Mouse (Mus musculus) liver, embryonic 15.5 days (tissue): ENCODE measurements around the gene Zfp811. TPM values are rescaled to one million over a fixed set of nuclear protein-coding genes. Genes with fewer than 3 reads are reported as not detected.
A peak's percentile ranks its signal among the peaks of the same experiment; 100 is the strongest.
"Not testable (repeated sequence)": the region's sequence is repeated elsewhere in the genome, so short reads cannot be mapped to it uniquely, and the experiment has no call there.

Experiments used
- ATAC-seq: fragments of 200-750 bp; cut with Nextera tagmentation; 2 replicates; pipeline ENCODE4 v1.8.0; 2017; ENCODE audit warnings: moderate number of reproducible peaks, mild to moderate bottlenecking, moderate library complexity; ENCODE audit not compliant: insufficient read depth
- H3K27ac ChIP-seq: fragments of 300-500 bp; sonication (generic); replicated peaks from 2 replicates; pipeline ENCODE4 v1.5.1; 2015; ENCODE audit warnings: mild to moderate bottlenecking, inconsistent platforms
- H3K27me3 ChIP-seq: fragments of 300-500 bp; sonication (generic); 2 replicates; pipeline ENCODE4 v1.6.1; 2015; ENCODE audit warnings: mild to moderate bottlenecking, inconsistent platforms
- H3K36me3 ChIP-seq: fragments of 300-500 bp; sonication (generic); replicated peaks from 2 replicates; pipeline ENCODE4 v1.6.1; 2015; ENCODE audit warnings: moderate library complexity, mild to moderate bottlenecking, inconsistent platforms
- H3K4me1 ChIP-seq: fragments of 300-500 bp; sonication (generic); replicated peaks from 2 replicates; pipeline ENCODE4 v1.6.1; 2015; ENCODE audit warnings: inconsistent platforms
- H3K4me2 ChIP-seq: fragments of 300-500 bp; sonication (generic); 2 replicates; pipeline ENCODE4 v1.6.1; 2015; ENCODE audit warnings: moderate library complexity, mild to moderate bottlenecking, inconsistent platforms
- H3K4me3 ChIP-seq: fragments of 300-500 bp; sonication (generic); replicated peaks from 2 replicates; pipeline ENCODE4 v1.5.1; 2015; ENCODE audit warnings: mild to moderate bottlenecking, inconsistent platforms
- H3K9ac ChIP-seq: fragments of 300-500 bp; sonication (generic); 2 replicates; pipeline ENCODE4 v1.6.1; 2015; ENCODE audit warnings: moderate library complexity, mild to moderate bottlenecking, inconsistent platforms
- H3K9me3 ChIP-seq: fragments of 300-500 bp; sonication (generic); replicated peaks from 2 replicates; pipeline ENCODE4 v1.6.1; 2016; ENCODE audit warnings: inconsistent platforms
- WGBS: fragments of 180-500 bp; shearing (Covaris S2); methylation state at CpG from one replicate; pipeline ENCODE4 v1.1.7; 2015; ENCODE audit warnings: mixed read lengths; ENCODE audit not compliant: insufficient replicate concordance; 5-methylcytosine and 5-hydroxymethylcytosine counted together
- polyA plus RNA-seq: library from polyadenylated mRNA; unstranded; fragments of >200 nt; fragmentation: Nextera tagmentation; extraction: Ambion mirVana; gene quantifications from 2 replicates; pipeline ENCODE4 v1.2.1, GENCODE M21; 2015

Gene Zfp811
- polyA plus RNA-seq, result 0.06 and 0.15 TPM in 2 replicates

- H3K4me2 ChIP-seq, result peak within 1 kb of the TSS; percentile 40
- H3K27me3 ChIP-seq, result peaks cover 37% of the 10 kb centered on the region
- ATAC-seq, result no peak
- H3K9ac ChIP-seq, result no peak within 1 kb of the TSS
- H3K27ac ChIP-seq, result no peak within 1 kb of the TSS
- H3K9me3 ChIP-seq, result no peaks in the 10 kb centered on the region
- H3K4me1 ChIP-seq, result no peaks in the 10 kb centered on the region
- 5% methylated on average over 17 of the region's 17 CpGs for WGBS
- H3K36me3 ChIP-seq, result no peaks in the 10 kb centered on the region
- H3K4me3 ChIP-seq, result 0 out of 2 replicates have a peak within 1 kb of the TSS, but pooled peaks have one; percentile 5
Measured at GRCm38 (mm10) chr17:32809544-32810374, at the start of gene Zfp811. TSS of gene Zfp811 (minus strand) at chr17:32809931.

GRCm38 (mm10) chr17:32856713-32857112, 47.0 kb upstream of the Zfp811 start:
- H3K4me2 ChIP-seq, H3K9ac ChIP-seq, H3K4me1 ChIP-seq, ATAC-seq, H3K9me3 ChIP-seq, H3K4me3 ChIP-seq, H3K36me3 ChIP-seq, H3K27ac ChIP-seq, H3K27me3 ChIP-seq: not testable (repeated sequence)
- WGBS, result 35% methylated on average over 3 of the region's 6 CpGs

GRCm38 (mm10) chr17:32851581-32851980, 41.9 kb upstream of the Zfp811 start:
- Histone ChIP-seq H3K27me3 (no peaks in the 10 kb centered on the region), H3K27ac (no peak overlapping the region)
- WGBS, result 60% methylated on average over 7 of the region's 7 CpGs

GRCm38 (mm10) chr17:32841388-32841787, 31.7 kb upstream of the Zfp811 start:
- H3K36me3 ChIP-seq, result no peaks in the 10 kb centered on the region
- no peak overlapping the region for H3K9ac ChIP-seq
- H3K27me3 ChIP-seq, result no peaks in the 10 kb centered on the region
- no peak overlapping the region for H3K27ac ChIP-seq
- no peak overlapping the region for H3K4me2 ChIP-seq
- no peak overlapping the region for H3K4me3 ChIP-seq
- no peak for ATAC-seq
- no peaks in the 10 kb centered on the region for H3K9me3 ChIP-seq
- 58% methylated on average over 2 of the region's 2 CpGs for WGBS
- H3K4me1 ChIP-seq, result no peaks in the 10 kb centered on the region

More at GRCm38 (mm10) chr17:32851581-32851980, 41.9 kb upstream of the Zfp811 start:
- Histone ChIP-seq H3K4me2 (no peak overlapping the region), H3K4me3 (no peak overlapping the region), H3K36me3 (no peaks in the 10 kb centered on the region), H3K9me3 (no peaks in the 10 kb centered on the region), H3K4me1 (no peaks in the 10 kb centered on the region), H3K9ac (no peak overlapping the region)
- ATAC-seq, result no peak

- Histone ChIP-seq H3K4me2 (no peak overlapping the region), H3K4me1 (no peaks in the 10 kb centered on the region), H3K36me3 (no peaks in the 10 kb centered on the region), H3K27me3 (no peaks in the 10 kb centered on the region), H3K27ac (no peak overlapping the region), H3K4me3 (no peak overlapping the region), H3K9ac (no peak overlapping the region), H3K9me3 (no peaks in the 10 kb centered on the region)
- WGBS, result 45% methylated on average over 15 of the region's 15 CpGs
- ATAC-seq, result no peak
Measured at GRCm38 (mm10) chr17:32839083-32839802, 29.5 kb upstream of the Zfp811 start.

- WGBS, result 23% methylated on average over 3 of the region's 3 CpGs
- H3K4me2 ChIP-seq, result peak overlapping the region; percentile 72
- 0 out of 2 replicates have a peak, but pooled peaks cover 3% of the 10 kb centered on the region for H3K36me3 ChIP-seq
- no peak for ATAC-seq
- H3K27ac ChIP-seq, result no peak overlapping the region
- H3K27me3 ChIP-seq, result no peaks in the 10 kb centered on the region
- H3K4me3 ChIP-seq, result peak overlapping the region; percentile 68; the same call in 1 of the 2 replicates
- no peak overlapping the region for H3K9ac ChIP-seq
- no peaks in the 10 kb centered on the region for H3K9me3 ChIP-seq
- peaks cover 5% of the 10 kb centered on the region; the same call in 1 of the 2 replicates for H3K4me1 ChIP-seq
Measured at GRCm38 (mm10) chr17:32830418-32830782, 20.7 kb upstream of the Zfp811 start.

GRCm38 (mm10) chr17:32829540-32830417, 20.0 kb upstream of the Zfp811 start, which contains the start of gene Zfp799:
TSS of gene Zfp799 (minus strand) at chr17:32830261.
- peak within 1 kb of the TSS; percentile 72 for H3K4me2 ChIP-seq
- 2% methylated on average over 35 of the region's 35 CpGs for WGBS
- peak within 1 kb of the TSS; percentile 68 for H3K4me3 ChIP-seq
- no peaks in the 10 kb centered on the region for H3K9me3 ChIP-seq
- peaks cover 5% of the 10 kb centered on the region; the same call in 1 of the 2 replicates for H3K4me1 ChIP-seq
- H3K36me3 ChIP-seq, result 0 out of 2 replicates have a peak, but pooled peaks cover 3% of the 10 kb centered on the region
- H3K27ac ChIP-seq, result no peak within 1 kb of the TSS
- H3K9ac ChIP-seq, result peak within 1 kb of the TSS; percentile 62
- ATAC-seq, result peak; percentile 71
- no peaks in the 10 kb centered on the region for H3K27me3 ChIP-seq

GRCm38 (mm10) chr17:32816074-32816784, 6.5 kb upstream of the Zfp811 start:
- no peak overlapping the region for H3K4me3 ChIP-seq
- no peak for ATAC-seq
- H3K9ac ChIP-seq, result no peak overlapping the region
- no peaks in the 10 kb centered on the region for H3K9me3 ChIP-seq
- WGBS, result 82% methylated on average over 1 of the region's 1 CpGs
- peaks cover 22% of the 10 kb centered on the region for H3K36me3 ChIP-seq
- no peak overlapping the region for H3K4me2 ChIP-seq
- H3K27me3 ChIP-seq, result 0 out of 2 replicates have a peak, but pooled peaks cover under 1% of the 10 kb centered on the region
- no peaks in the 10 kb centered on the region for H3K4me1 ChIP-seq
- no peak overlapping the region for H3K27ac ChIP-seq

GRCm38 (mm10) chr17:32814136-32814535, 4.4 kb upstream of the Zfp811 start:
- H3K9ac ChIP-seq, result no peak overlapping the region
- ATAC-seq, result no peak
- no peak overlapping the region for H3K4me3 ChIP-seq
- no peaks in the 10 kb centered on the region for H3K9me3 ChIP-seq
- H3K4me1 ChIP-seq, result no peaks in the 10 kb centered on the region
- peaks cover 17% of the 10 kb centered on the region for H3K27me3 ChIP-seq
- H3K36me3 ChIP-seq, result peaks cover 4% of the 10 kb centered on the region; the same call in 1 of the 2 replicates
- WGBS, result 68% methylated on average over 7 of the region's 7 CpGs
- H3K4me2 ChIP-seq, result no peak overlapping the region
- H3K27ac ChIP-seq, result no peak overlapping the region

- no peak for ATAC-seq
Measured at GRCm38 (mm10) chr17:32810648-32811047, 917 bp upstream of the Zfp811 start.

More at GRCm38 (mm10) chr17:32810648-32811047, 917 bp upstream of the Zfp811 start:
- Histone ChIP-seq H3K9me3 (no peaks in the 10 kb centered on the region), H3K27ac (no peak overlapping the region), H3K9ac (no peak overlapping the region), H3K27me3 (peaks cover 37% of the 10 kb centered on the region), H3K36me3 (no peaks in the 10 kb centered on the region), H3K4me1 (no peaks in the 10 kb centered on the region), H3K4me3 (no peak overlapping the region), H3K4me2 (no peak overlapping the region)
- WGBS, result 13% methylated on average over 1 of the region's 1 CpGs
